Mouse (Mus musculus): ENCODE results near the gene Rhbdl3.
A peak's percentile ranks its signal among the peaks of the same experiment; 100 is the strongest.

DNA sequence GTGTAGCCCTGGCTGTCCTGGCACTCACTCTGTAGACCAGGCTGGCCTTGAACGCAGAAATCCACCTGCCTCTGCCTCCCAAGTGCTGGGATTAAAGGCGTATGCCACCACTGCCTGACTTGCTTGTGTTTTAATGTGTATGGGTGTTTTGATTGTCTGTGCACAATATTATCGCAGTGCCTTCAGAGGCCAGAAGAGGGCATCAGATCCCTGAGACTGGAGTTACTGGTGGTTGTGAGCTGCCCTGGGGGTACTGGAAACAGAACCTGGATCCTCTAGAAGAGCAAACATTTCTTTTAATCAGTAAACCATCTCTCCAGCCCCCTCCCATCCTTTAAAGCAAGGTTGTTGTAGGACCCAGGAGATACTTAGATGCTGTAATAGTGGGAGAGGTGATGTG is 3.0 kb downstream of the Rhbdl3 start:
- TF ChIP-seq CTCF (conservative IDR thresholded peaks at IDR 0.05 in 1 of 2, IDR thresholded peaks at IDR 0.05 in 1 of 2; ENCODE audit: low read depth in 2 of 2, low read length in 2 of 2) = peak; percentile 15 to 48; a peak in 2 of 4 replicates
- peak; percentile 19 for TF ChIP-seq RAD21 (IDR thresholded peaks at IDR 0.05; ENCODE audit: low read depth, low read length)
- no peak for TF ChIP-seq ETS1 (conservative IDR thresholded peaks at IDR 0.05; ENCODE audit: low read depth, low read length)
- no peak for TF ChIP-seq ZNF384 (IDR thresholded peaks at IDR 0.05; ENCODE audit: low read depth, low read length)
- no peak for TF ChIP-seq JUND (conservative IDR thresholded peaks at IDR 0.05; ENCODE audit: low read depth, low read length)
- TF ChIP-seq EP300 (IDR thresholded peaks at IDR 0.05; ENCODE audit: low read length) = no peak
- TF ChIP-seq USF1 (IDR thresholded peaks at IDR 0.05; ENCODE audit: low read depth, low read length) = no peak
- TF ChIP-seq GABPA (IDR thresholded peaks at IDR 0.05; ENCODE audit: insufficient replicate concordance, low read depth, low read length) = no peak
- TF ChIP-seq MYC (IDR thresholded peaks at IDR 0.05; ENCODE audit: low read depth, low read length) = no peak
- TF ChIP-seq RCOR1 (conservative IDR thresholded peaks at IDR 0.05; ENCODE audit: low read depth, low read length) = no peak
- TF ChIP-seq CHD2 (IDR thresholded peaks at IDR 0.05; ENCODE audit: low read length) = no peak

Measured in CH12.LX (cell line).